Mouse (Mus musculus) brain, embryonic 14.5 days (tissue): ENCODE results near the gene Cnih3.

Experiments used
- CTCF ChIP-seq: fragments of 200-500 bp; IDR thresholded peaks from 2 replicates; pipeline ENCODE4 v1.5.1; 2012; ENCODE audit warnings: inconsistent platforms, mild to moderate bottlenecking, moderate library complexity, borderline replicate concordance; ENCODE audit not compliant: insufficient read depth, insufficient read length; ENCODE audit errors: extremely low read depth
- POLR2A ChIP-seq: fragments of 200-500 bp; IDR thresholded peaks from 2 replicates; pipeline ENCODE4 v1.6.1; 2012; ENCODE audit warnings: mild to moderate bottlenecking, inconsistent platforms, borderline replicate concordance; ENCODE audit not compliant: poor library complexity, insufficient read depth, insufficient read length, severe bottlenecking; ENCODE audit errors: extremely low read depth

DNA sequence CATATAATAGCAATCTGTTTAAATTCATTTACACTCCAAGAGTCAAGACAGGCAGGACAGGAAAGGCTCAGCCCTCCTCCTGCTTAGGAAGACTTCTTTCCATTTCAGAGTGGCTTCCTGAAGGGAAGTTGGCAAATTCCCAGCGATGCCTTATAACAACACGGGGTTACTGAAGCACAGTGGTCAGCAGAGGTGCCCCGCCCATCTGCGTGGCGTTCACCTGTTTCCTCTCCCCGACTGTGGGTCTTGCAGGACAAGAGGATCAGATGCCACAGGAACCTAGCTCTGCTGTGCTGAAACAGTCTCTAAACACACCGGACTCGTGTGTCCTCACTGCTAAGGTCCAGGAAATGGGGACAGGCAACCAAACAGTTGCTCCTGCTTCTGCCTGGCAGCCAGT lies 152.9 kb downstream of the Cnih3 start:
- TF ChIP-seq CTCF: no peak
- no peak for TF ChIP-seq POLR2A
